Mouse (Mus musculus) midbrain, embryonic 16.5 days (tissue): ENCODE measurements around the gene 1700067P10Rik. TPM values are rescaled to one million over a fixed set of nuclear protein-coding genes. Genes with fewer than 3 reads are reported as not detected.
A peak's percentile ranks its signal among the peaks of the same experiment; 100 is the strongest.

Experiments
- ATAC-seq: fragments of 200-750 bp; cut with Nextera tagmentation; 2 replicates; pipeline ENCODE4 v1.8.0; 2017; ENCODE audit warnings: moderate TSS enrichment
- H3K27ac ChIP-seq: fragments of 300-500 bp; sonication (generic); 2 replicates; pipeline ENCODE4 v1.5.1; 2014; ENCODE audit warnings: mild to moderate bottlenecking, low read length, mixed read lengths
- H3K27me3 ChIP-seq: fragments of 300-500 bp; sonication (generic); 2 replicates; pipeline ENCODE4 v1.6.1; 2014; ENCODE audit warnings: low read depth, low read length, mixed read lengths; ENCODE audit not compliant: control insufficient read depth, insufficient read depth
- H3K36me3 ChIP-seq: fragments of 300-500 bp; sonication (generic); 2 replicates; pipeline ENCODE4 v1.6.1; 2014; ENCODE audit warnings: mild to moderate bottlenecking, low read length, moderate library complexity, mixed read lengths; ENCODE audit not compliant: control insufficient read depth, insufficient read depth
- H3K4me1 ChIP-seq: fragments of 300-500 bp; sonication (generic); 2 replicates; pipeline ENCODE4 v1.6.1; 2014; ENCODE audit warnings: mild to moderate bottlenecking, low read length, mixed read lengths; ENCODE audit not compliant: control insufficient read depth, insufficient read depth
- H3K4me2 ChIP-seq: fragments of 300-500 bp; sonication (generic); 2 replicates; pipeline ENCODE4 v1.6.1; 2014; ENCODE audit warnings: mild to moderate bottlenecking, low read length, mixed read lengths
- H3K4me3 ChIP-seq: fragments of 300-500 bp; sonication (generic); 2 replicates; pipeline ENCODE4 v1.5.1; 2014; ENCODE audit warnings: low read depth, mild to moderate bottlenecking, low read length, moderate library complexity, mixed read lengths
- H3K9ac ChIP-seq: fragments of 300-500 bp; sonication (generic); 2 replicates; pipeline ENCODE4 v1.6.1; 2014; ENCODE audit warnings: low read depth, low read length, mixed read lengths
- H3K9me3 ChIP-seq: fragments of 300-500 bp; sonication (generic); replicated peaks from 2 replicates; pipeline ENCODE4 v1.6.1; 2014; ENCODE audit warnings: mild to moderate bottlenecking, low read length, mixed read lengths; ENCODE audit not compliant: control insufficient read depth, poor library complexity, severe bottlenecking
- WGBS: fragments of 180-500 bp; shearing (Covaris S2); extraction: QIAGEN DNeasy Blood & Tissue Kit; methylation state at CpG from one replicate; pipeline ENCODE4 v1.1.7; 2014; 5-methylcytosine and 5-hydroxymethylcytosine counted together
- polyA plus RNA-seq: library from polyadenylated mRNA; unstranded; fragments of >200 nt; fragmentation: Nextera tagmentation; extraction: Ambion mirVana; gene quantifications from 2 replicates; pipeline ENCODE4 v1.2.1, GENCODE M21; 2015

The 1700067P10Rik gene
- polyA plus RNA-seq, 1 experiment from 2014 or later, result not detected

GRCm38 (mm10) chr17:48107333-48107732 is 18.2 kb downstream of the 1700067P10Rik start:
- Histone ChIP-seq H3K4me3 (no peak overlapping the region), H3K4me2 (no peak overlapping the region), H3K27me3 (no peaks in the 10 kb centered on the region), H3K27ac (no peak overlapping the region), H3K9ac (no peak overlapping the region), H3K36me3 (no peaks in the 10 kb centered on the region), H3K9me3 (no peaks in the 10 kb centered on the region), H3K4me1 (no peaks in the 10 kb centered on the region; the same call in 1 of the 2 replicates)
- 31% methylated on average over 4 of the region's 4 CpGs for WGBS
- peak; percentile 47; the same call in 1 of the 2 replicates for ATAC-seq

DNA sequence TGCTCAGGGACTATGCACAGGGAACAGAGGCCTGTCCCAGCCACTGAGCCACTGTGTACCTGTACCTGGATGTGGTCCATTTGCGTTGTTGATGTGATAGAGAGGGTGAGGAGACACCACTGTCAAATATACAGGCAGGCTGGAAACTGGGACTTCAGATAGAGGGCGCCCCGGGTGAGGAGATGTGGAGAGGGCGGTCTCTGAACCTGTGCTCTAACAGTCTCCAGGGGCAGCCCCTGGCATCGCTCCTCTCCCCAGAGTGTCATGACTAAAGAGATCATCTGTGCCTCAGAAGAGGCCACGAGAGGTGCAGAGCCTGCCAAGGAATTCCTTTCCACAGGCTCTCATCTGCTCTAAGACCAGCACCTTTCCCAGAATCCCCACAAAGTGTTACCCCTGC is 18.7 kb downstream of the 1700067P10Rik start:
- 62% methylated on average over 6 of the region's 6 CpGs for WGBS
- H3K9me3 ChIP-seq, result no peaks in the 10 kb centered on the region
- no peaks in the 10 kb centered on the region for H3K36me3 ChIP-seq
- H3K27me3 ChIP-seq, result no peaks in the 10 kb centered on the region
- ATAC-seq, result 0 out of 2 replicates have a peak, but pooled peaks have one; percentile 24
- H3K4me1 ChIP-seq, result no peaks in the 10 kb centered on the region; the same call in 1 of the 2 replicates
- no peak overlapping the region for H3K9ac ChIP-seq
- H3K4me2 ChIP-seq, result no peak overlapping the region
- H3K27ac ChIP-seq, result no peak overlapping the region
- no peak overlapping the region for H3K4me3 ChIP-seq

- H3K9me3 ChIP-seq, result no peaks in the 10 kb centered on the region
- H3K36me3 ChIP-seq, result no peaks in the 10 kb centered on the region
- H3K9ac ChIP-seq, result no peak overlapping the region
- H3K4me3 ChIP-seq, result no peak overlapping the region
- no peak for ATAC-seq
- H3K4me1 ChIP-seq, result no peaks in the 10 kb centered on the region; the same call in 1 of the 2 replicates
- H3K27me3 ChIP-seq, result no peaks in the 10 kb centered on the region
- H3K27ac ChIP-seq, result no peak overlapping the region
- no peak overlapping the region for H3K4me2 ChIP-seq
- WGBS, result 81% methylated on average over 3 of the region's 3 CpGs
Measured at GRCm38 (mm10) chr17:48108520-48108919, 19.4 kb downstream of the 1700067P10Rik start.

- no peak for ATAC-seq
- Histone ChIP-seq H3K4me3 (no peak overlapping the region), H3K27me3 (no peaks in the 10 kb centered on the region), H3K9me3 (no peaks in the 10 kb centered on the region), H3K36me3 (no peaks in the 10 kb centered on the region), H3K4me2 (no peak overlapping the region), H3K4me1 (no peaks in the 10 kb centered on the region; the same call in 1 of the 2 replicates), H3K9ac (no peak overlapping the region), H3K27ac (no peak overlapping the region)
- 41% methylated on average over 8 of the region's 8 CpGs for WGBS
Measured at GRCm38 (mm10) chr17:48110547-48111287, 21.6 kb downstream of the 1700067P10Rik start.

DNA sequence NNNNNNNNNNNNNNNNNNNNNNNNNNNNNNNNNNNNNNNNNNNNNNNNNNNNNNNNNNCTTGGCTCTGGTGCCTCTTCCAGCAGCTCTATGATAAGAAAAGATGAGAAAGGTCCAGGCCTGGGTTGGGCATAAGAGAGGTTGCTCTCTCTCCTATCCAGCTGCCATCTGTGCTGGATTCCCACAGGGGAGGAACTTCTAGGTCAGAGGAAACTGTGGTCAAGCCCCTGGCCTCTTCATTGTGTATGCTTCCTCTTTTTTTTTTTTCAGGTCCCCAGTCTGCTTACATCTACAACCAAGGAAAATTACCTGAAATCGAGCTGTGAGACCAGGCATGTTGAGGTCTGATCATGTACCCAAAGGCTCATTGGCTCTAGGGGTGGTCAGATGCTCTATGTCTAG is 29.5 kb downstream of the 1700067P10Rik start:
- H3K27ac ChIP-seq, result no peak overlapping the region
- no peaks in the 10 kb centered on the region for H3K27me3 ChIP-seq
- no peak overlapping the region for H3K9ac ChIP-seq
- no peak overlapping the region for H3K4me3 ChIP-seq
- ATAC-seq, result no peak
- 48% methylated on average over 1 of the region's 1 CpGs for WGBS
- no peaks in the 10 kb centered on the region for H3K9me3 ChIP-seq
- H3K4me2 ChIP-seq, result no peak overlapping the region
- no peaks in the 10 kb centered on the region for H3K4me1 ChIP-seq
- no peaks in the 10 kb centered on the region for H3K36me3 ChIP-seq

DNA sequence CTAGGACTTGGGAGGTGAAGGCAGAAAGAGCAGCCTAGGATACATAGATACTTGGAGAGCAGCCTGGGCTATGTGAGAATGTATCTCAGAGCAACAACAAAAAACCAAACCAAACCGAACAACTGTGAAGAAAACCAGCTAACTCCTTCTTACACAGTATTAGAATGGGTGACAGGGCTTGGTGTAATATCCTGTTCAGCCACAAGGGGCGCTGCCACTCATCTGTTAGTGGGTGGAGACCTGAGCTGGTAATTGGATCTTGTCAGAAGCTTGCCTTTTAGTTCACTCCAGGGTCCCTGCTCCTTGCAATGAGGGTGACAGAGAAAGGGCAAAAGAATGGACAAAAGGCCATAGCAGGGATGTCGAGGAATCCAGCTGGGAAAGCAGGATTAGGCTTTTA is 30.5 kb downstream of the 1700067P10Rik start:
- Histone ChIP-seq H3K4me1 (no peaks in the 10 kb centered on the region), H3K9me3 (no peaks in the 10 kb centered on the region), H3K36me3 (no peaks in the 10 kb centered on the region), H3K9ac (no peak overlapping the region), H3K27ac (no peak overlapping the region), H3K4me2 (no peak overlapping the region), H3K27me3 (no peaks in the 10 kb centered on the region), H3K4me3 (no peak overlapping the region)
- WGBS, result 24% methylated on average over 3 of the region's 3 CpGs
- ATAC-seq, result peak; percentile 45; the same call in 1 of the 2 replicates

DNA sequence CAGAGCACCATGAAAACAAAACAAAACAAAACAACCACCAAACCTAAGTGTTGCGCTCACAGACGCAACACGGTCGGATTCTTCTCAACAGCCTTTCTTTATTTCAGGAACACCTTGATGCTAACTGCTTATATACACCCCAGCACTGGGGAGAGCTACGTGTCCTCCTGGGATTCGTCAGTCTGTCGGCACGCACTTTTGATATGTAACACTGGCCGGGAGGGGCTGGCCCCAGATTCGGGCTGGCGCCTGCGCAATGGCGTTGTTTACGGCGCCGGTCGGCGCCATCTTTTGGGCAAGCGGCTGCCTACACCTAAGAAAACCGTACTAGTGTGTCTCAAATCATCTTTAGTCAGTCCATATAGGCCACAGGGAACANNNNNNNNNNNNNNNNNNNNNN is 31.3 kb downstream of the 1700067P10Rik start:
- no peak overlapping the region for H3K27ac ChIP-seq
- no peak overlapping the region for H3K4me2 ChIP-seq
- H3K9ac ChIP-seq, result no peak overlapping the region
- H3K27me3 ChIP-seq, result no peaks in the 10 kb centered on the region
- no peak for ATAC-seq
- H3K36me3 ChIP-seq, result no peaks in the 10 kb centered on the region
- no peaks in the 10 kb centered on the region for H3K4me1 ChIP-seq
- no peak overlapping the region for H3K4me3 ChIP-seq
- H3K9me3 ChIP-seq, result no peaks in the 10 kb centered on the region
- 96% methylated on average over 20 of the region's 20 CpGs for WGBS

DNA sequence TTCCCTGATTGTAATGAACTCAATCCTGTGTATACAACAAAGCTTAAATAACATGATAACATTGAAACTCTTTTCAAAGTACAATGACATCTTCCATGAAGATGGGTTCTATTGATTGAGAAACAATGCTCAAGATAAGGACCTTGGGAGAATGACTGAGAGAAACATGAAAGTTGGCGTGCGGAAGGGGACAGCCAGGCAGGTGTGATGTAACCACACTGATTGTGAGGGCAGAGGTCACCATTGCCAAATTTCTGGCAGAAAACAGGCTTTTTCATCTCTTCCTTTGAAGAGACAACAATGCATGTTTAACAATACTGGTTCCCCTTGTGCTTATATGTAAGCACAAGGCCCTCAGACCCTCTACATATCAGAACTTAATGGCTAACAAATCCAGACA is 43.7 kb downstream of the 1700067P10Rik start:
- no peak overlapping the region for H3K27ac ChIP-seq
- no peak overlapping the region for H3K4me2 ChIP-seq
- 86% methylated on average over 2 of the region's 2 CpGs for WGBS
- no peak overlapping the region for H3K9ac ChIP-seq
- H3K9me3 ChIP-seq, result no peaks in the 10 kb centered on the region
- H3K4me1 ChIP-seq, result no peaks in the 10 kb centered on the region
- no peak for ATAC-seq
- H3K27me3 ChIP-seq, result no peaks in the 10 kb centered on the region
- no peaks in the 10 kb centered on the region for H3K36me3 ChIP-seq
- no peak overlapping the region for H3K4me3 ChIP-seq
